Mouse (Mus musculus) stomach, embryonic 15.5 days (tissue): ENCODE results near the gene Usp32. TPM values are rescaled to one million over a fixed set of nuclear protein-coding genes. Genes with fewer than 3 reads are reported as not detected.
A peak's percentile ranks its signal among the peaks of the same experiment; 100 is the strongest.

Source experiments
- ATAC-seq: fragments of 200-750 bp; cut with Nextera tagmentation; 2 replicates; pipeline ENCODE4 v1.8.0; 2017; ENCODE audit warnings: low read depth, moderate number of reproducible peaks, moderate TSS enrichment; ENCODE audit not compliant: insufficient read depth, low FRiP score
- H3K27ac ChIP-seq: fragments of 300-500 bp; sonication (generic); 2 replicates; pipeline ENCODE4 v1.5.1; 2015; ENCODE audit warnings: mild to moderate bottlenecking, inconsistent platforms
- H3K27me3 ChIP-seq: fragments of 300-500 bp; sonication (generic); replicated peaks from 2 replicates; pipeline ENCODE4 v1.6.1; 2015; ENCODE audit warnings: inconsistent platforms
- H3K36me3 ChIP-seq: fragments of 300-500 bp; sonication (generic); 2 replicates; pipeline ENCODE4 v1.6.1; 2015; ENCODE audit warnings: inconsistent platforms
- H3K4me1 ChIP-seq: fragments of 300-500 bp; sonication (generic); 2 replicates; pipeline ENCODE4 v1.6.1; 2015; ENCODE audit warnings: inconsistent platforms
- H3K4me2 ChIP-seq: fragments of 300-500 bp; sonication (generic); 2 replicates; pipeline ENCODE4 v1.6.1; 2015; ENCODE audit warnings: mild to moderate bottlenecking, inconsistent platforms
- H3K4me3 ChIP-seq: fragments of 300-500 bp; sonication (generic); replicated peaks from 2 replicates; pipeline ENCODE4 v1.5.1; 2015; ENCODE audit warnings: inconsistent platforms
- H3K9ac ChIP-seq: fragments of 300-500 bp; sonication (generic); 2 replicates; pipeline ENCODE4 v1.6.1; 2015; ENCODE audit warnings: inconsistent platforms
- H3K9me3 ChIP-seq: fragments of 300-500 bp; sonication (generic); 2 replicates; pipeline ENCODE4 v1.6.1; 2016; ENCODE audit warnings: inconsistent platforms
- WGBS: fragments of 180-500 bp; shearing (Covaris S2); methylation state at CpG from one replicate; pipeline ENCODE4 v1.1.7; 2015; 5-methylcytosine and 5-hydroxymethylcytosine counted together
- polyA plus RNA-seq: library from polyadenylated mRNA; unstranded; fragments of >200 nt; fragmentation: Nextera tagmentation; extraction: Ambion mirVana; gene quantifications from 2 replicates; pipeline ENCODE4 v1.2.1, GENCODE M21; 2015

Usp32 gene
- 3.9 and 4.8 TPM in 2 replicates for polyA plus RNA-seq

GRCm38 (mm10) chr11:85139581-85140540 is at the start of gene Usp32:
Gene Usp32 (minus strand): TSS chr11:85140161.
- Histone ChIP-seq H3K27me3 (no peaks in the 10 kb centered on the region), H3K4me1 (no peaks in the 10 kb centered on the region), H3K27ac (peak within 1 kb of the TSS; percentile 78), H3K4me2 (peak within 1 kb of the TSS; percentile 75), H3K4me3 (peak within 1 kb of the TSS; percentile 91), H3K9me3 (no peaks in the 10 kb centered on the region), H3K36me3 (no peaks in the 10 kb centered on the region), H3K9ac (peak within 1 kb of the TSS; percentile 68)
- under 1% methylated on average over 86 of the region's 94 CpGs for WGBS
- peak; percentile 96 for ATAC-seq

DNA sequence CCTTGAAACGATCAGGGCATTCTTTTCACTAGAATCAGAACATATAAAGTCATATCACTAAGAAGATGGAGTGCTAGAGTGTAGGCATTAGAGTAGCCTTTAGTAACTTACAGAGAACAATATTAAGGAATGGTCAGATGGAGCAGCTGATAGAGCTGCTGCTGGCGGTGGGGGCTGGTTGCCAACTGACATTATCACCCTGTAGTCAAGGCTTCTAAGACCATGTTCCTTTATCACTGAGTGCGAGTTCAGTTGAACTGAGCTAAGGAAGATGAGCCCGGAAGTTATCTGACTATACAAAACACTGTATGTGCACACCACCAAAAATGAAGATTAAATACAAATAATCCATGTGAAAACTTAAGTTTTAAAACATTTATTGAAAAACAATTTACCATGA is 49.1 kb upstream of the Usp32 start:
- no peaks in the 10 kb centered on the region for H3K4me1 ChIP-seq
- H3K27ac ChIP-seq = no peak overlapping the region
- WGBS = 89% methylated on average over 4 of the region's 4 CpGs
- no peaks in the 10 kb centered on the region for H3K9me3 ChIP-seq
- no peak overlapping the region for H3K4me3 ChIP-seq
- ATAC-seq = no peak
- no peak overlapping the region for H3K9ac ChIP-seq
- peaks cover 24% of the 10 kb centered on the region for H3K36me3 ChIP-seq
- H3K27me3 ChIP-seq = no peaks in the 10 kb centered on the region
- no peak overlapping the region for H3K4me2 ChIP-seq

DNA sequence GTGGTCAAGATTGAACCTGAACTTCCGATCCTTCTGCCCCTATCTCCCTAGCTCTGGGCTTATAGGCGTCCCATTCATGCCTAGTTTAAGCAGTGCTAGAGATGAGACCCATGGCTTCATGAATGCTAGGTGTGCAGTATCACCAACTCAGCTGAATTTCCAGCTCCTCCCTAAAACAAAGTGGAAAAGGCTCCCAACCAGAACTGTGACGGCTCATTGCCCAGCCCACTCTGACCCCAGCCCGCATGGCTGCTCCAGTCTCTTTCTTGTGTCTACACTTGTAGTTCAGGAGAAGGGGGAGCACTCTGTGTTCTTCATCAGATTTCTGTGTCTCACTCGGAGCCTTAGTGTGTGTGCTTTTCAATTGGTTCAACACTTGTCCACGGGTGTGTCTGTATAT is 44.9 kb upstream of the Usp32 start:
- 82% methylated on average over 6 of the region's 6 CpGs for WGBS
- Histone ChIP-seq H3K4me1 (no peaks in the 10 kb centered on the region; the same call in 1 of the 2 replicates), H3K9ac (no peak overlapping the region), H3K4me2 (no peak overlapping the region), H3K27me3 (no peaks in the 10 kb centered on the region), H3K36me3 (no peaks in the 10 kb centered on the region), H3K9me3 (no peaks in the 10 kb centered on the region), H3K4me3 (no peak overlapping the region), H3K27ac (no peak overlapping the region)
- ATAC-seq = no peak

GRCm38 (mm10) chr11:85184082-85184481 is 44.1 kb upstream of the Usp32 start:
- 67% methylated on average over 5 of the region's 5 CpGs for WGBS
- Histone ChIP-seq H3K9me3 (no peaks in the 10 kb centered on the region), H3K4me2 (no peak overlapping the region), H3K4me1 (no peaks in the 10 kb centered on the region; the same call in 1 of the 2 replicates), H3K27ac (no peak overlapping the region), H3K27me3 (no peaks in the 10 kb centered on the region), H3K9ac (no peak overlapping the region), H3K4me3 (no peak overlapping the region), H3K36me3 (no peaks in the 10 kb centered on the region)
- no peak for ATAC-seq

DNA sequence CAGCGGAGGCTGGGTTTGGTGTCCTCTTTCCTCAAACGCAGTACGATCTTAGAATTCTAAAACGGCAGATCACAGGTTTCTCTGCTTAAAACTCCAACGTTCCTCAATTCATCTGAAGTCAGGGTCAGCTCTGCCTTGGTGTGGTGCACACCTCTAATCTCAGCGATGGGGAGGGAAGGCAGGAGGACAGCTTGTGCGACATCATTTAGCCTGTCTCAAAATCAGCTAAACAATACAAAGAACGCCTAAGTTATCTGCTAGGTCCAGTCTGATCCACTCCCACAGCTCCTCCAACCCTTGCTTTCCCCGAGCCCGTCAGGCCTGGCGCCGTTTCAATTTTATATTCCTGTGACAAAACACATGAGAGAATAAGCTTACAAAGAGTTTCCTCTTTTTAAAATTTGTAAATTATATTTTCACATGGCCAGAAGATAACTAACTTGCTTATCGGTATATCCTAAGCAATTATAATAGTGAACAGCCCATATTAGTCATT is 43.4 kb upstream of the Usp32 start:
- H3K4me1 ChIP-seq = no peaks in the 10 kb centered on the region; the same call in 1 of the 2 replicates
- H3K27me3 ChIP-seq = no peaks in the 10 kb centered on the region
- H3K27ac ChIP-seq = peak overlapping the region; percentile 26; the same call in 1 of the 2 replicates
- H3K9me3 ChIP-seq = no peaks in the 10 kb centered on the region
- H3K4me2 ChIP-seq = peak overlapping the region; percentile 69
- peak overlapping the region; percentile 44 for H3K4me3 ChIP-seq
- no peak; the same call in 1 of the 2 replicates for ATAC-seq
- 22% methylated on average over 13 of the region's 13 CpGs for WGBS
- 0 out of 2 replicates have a peak overlapping the region, but pooled peaks have one; percentile 22 for H3K9ac ChIP-seq
- H3K36me3 ChIP-seq = no peaks in the 10 kb centered on the region

GRCm38 (mm10) chr11:85182617-85183283 is 42.8 kb upstream of the Usp32 start:
- H3K9me3 ChIP-seq = no peaks in the 10 kb centered on the region
- H3K4me2 ChIP-seq = peak overlapping the region; percentile 69
- H3K27me3 ChIP-seq = no peaks in the 10 kb centered on the region
- no peaks in the 10 kb centered on the region for H3K36me3 ChIP-seq
- H3K27ac ChIP-seq = peak overlapping the region; percentile 26; the same call in 1 of the 2 replicates
- 4% methylated on average over 20 of the region's 20 CpGs for WGBS
- H3K4me1 ChIP-seq = no peaks in the 10 kb centered on the region; the same call in 1 of the 2 replicates
- peak; percentile 83 for ATAC-seq
- H3K4me3 ChIP-seq = peak overlapping the region; percentile 44
- H3K9ac ChIP-seq = 0 out of 2 replicates have a peak overlapping the region, but pooled peaks have one; percentile 22

GRCm38 (mm10) chr11:85178413-85178812 is 38.5 kb upstream of the Usp32 start:
- WGBS = 82% methylated on average over 4 of the region's 4 CpGs
- Histone ChIP-seq H3K4me3 (no peak overlapping the region), H3K9me3 (no peaks in the 10 kb centered on the region), H3K27ac (no peak overlapping the region), H3K9ac (no peak overlapping the region), H3K36me3 (no peaks in the 10 kb centered on the region), H3K4me2 (no peak overlapping the region), H3K27me3 (no peaks in the 10 kb centered on the region), H3K4me1 (no peaks in the 10 kb centered on the region; the same call in 1 of the 2 replicates)
- ATAC-seq = no peak

DNA sequence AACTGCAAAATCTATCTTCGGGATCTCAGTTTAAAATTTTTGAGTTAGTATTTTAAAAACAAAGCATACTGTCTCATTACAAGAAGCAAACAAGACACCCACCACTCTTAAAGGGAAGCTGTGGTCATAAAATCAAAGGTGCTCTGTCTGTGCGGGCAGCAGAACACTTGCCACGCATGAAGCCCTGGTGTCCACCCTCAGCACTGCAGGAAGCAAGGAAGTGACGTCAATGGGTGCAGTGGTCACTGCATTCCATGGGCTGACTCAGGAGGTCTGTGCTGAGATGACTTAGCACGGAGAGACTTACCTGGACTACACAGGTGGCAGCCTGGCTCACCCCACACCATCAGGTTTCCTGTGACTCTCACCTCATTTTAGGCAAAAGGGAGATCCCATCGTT is 37.8 kb upstream of the Usp32 start:
- no peaks in the 10 kb centered on the region for H3K27me3 ChIP-seq
- no peak overlapping the region for H3K4me3 ChIP-seq
- no peak overlapping the region for H3K4me2 ChIP-seq
- no peak overlapping the region for H3K27ac ChIP-seq
- H3K36me3 ChIP-seq = no peaks in the 10 kb centered on the region
- no peaks in the 10 kb centered on the region for H3K4me1 ChIP-seq
- H3K9ac ChIP-seq = no peak overlapping the region
- ATAC-seq = no peak
- 78% methylated on average over 6 of the region's 6 CpGs for whole genome bisulfite sequencing
- no peaks in the 10 kb centered on the region for H3K9me3 ChIP-seq

GRCm38 (mm10) chr11:85175941-85176340 is 36.0 kb upstream of the Usp32 start:
- H3K36me3 ChIP-seq = no peaks in the 10 kb centered on the region
- H3K4me3 ChIP-seq = no peak overlapping the region
- H3K9me3 ChIP-seq = no peaks in the 10 kb centered on the region
- WGBS = 83% methylated on average over 3 of the region's 3 CpGs
- H3K9ac ChIP-seq = no peak overlapping the region
- H3K4me1 ChIP-seq = no peaks in the 10 kb centered on the region
- no peak for ATAC-seq
- H3K4me2 ChIP-seq = no peak overlapping the region
- H3K27ac ChIP-seq = no peak overlapping the region
- no peaks in the 10 kb centered on the region for H3K27me3 ChIP-seq

DNA sequence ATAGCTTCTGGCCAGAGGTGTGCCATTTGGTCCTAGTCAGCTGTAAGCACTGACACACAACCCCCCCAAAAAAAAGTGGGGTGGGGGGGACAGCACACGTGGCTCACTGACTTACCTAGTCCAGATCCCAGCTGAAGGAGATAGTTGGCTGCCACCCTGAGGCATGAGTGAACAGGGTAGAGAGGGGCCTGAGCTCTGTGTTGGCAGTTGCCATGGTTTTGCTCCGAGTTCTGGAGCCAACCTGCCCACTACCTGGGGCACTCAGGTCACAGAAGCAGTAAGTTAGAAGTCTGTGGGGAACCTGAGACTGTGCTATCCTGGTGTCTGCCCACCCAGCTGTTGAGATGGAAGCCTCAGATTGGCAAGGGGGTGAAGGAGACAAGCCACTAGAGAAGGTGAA is 30.9 kb upstream of the Usp32 start:
- H3K9ac ChIP-seq = no peak overlapping the region
- peak overlapping the region; percentile 52; the same call in 1 of the 2 replicates for H3K4me2 ChIP-seq
- no peak for ATAC-seq
- no peak overlapping the region for H3K4me3 ChIP-seq
- no peak overlapping the region for H3K27ac ChIP-seq
- 47% methylated on average over 2 of the region's 2 CpGs for WGBS
- H3K27me3 ChIP-seq = no peaks in the 10 kb centered on the region
- no peaks in the 10 kb centered on the region for H3K9me3 ChIP-seq
- H3K36me3 ChIP-seq = no peaks in the 10 kb centered on the region
- peaks cover 3% of the 10 kb centered on the region; the same call in 1 of the 2 replicates for H3K4me1 ChIP-seq

DNA sequence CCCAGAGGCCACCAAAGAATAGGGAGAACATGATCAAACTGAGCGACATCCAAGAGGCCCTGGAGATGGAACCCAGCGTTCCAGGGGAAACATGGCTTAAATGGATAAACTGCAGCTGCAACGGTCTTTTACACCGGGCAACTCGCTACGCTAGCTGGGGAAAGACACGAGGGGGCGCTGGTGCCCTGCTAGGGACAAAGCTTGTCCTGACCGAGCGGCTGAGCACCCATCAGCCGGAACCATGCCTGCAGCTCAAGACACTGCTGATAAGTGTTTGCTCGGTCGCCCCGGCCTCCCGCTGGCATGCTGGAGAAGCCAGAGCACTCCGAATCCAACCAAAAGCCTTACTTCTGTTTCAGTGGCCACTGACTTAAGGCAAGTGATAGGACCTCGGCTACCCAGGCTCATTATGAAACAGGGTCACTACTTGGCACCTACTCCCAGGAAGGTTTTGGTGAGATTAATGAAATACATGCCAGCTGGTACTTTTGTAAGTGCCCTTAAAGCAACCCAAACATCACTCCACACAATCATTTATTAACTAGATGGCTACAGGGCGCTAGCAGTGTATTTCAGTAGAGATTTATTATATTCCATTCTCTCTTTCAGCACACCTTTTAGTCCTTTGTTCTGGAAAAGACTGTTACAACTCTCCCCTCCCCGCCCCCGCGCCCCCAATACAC is 30.2 kb upstream of the Usp32 start, which contains the start of gene 1700125H20Rik:
Gene 1700125H20Rik, plus strand, starts transcription at position 347 of the 683 bp plus-strand sequence.
- WGBS = 8% methylated on average over 21 of the region's 21 CpGs
- ATAC-seq = peak; percentile 92
- 0 out of 2 replicates have a peak within 1 kb of the TSS, but pooled peaks have one; percentile 17 for H3K9ac ChIP-seq
- peaks cover 3% of the 10 kb centered on the region; the same call in 1 of the 2 replicates for H3K4me1 ChIP-seq
- H3K27me3 ChIP-seq = no peaks in the 10 kb centered on the region
- peak within 1 kb of the TSS; percentile 25 for H3K4me3 ChIP-seq
- no peaks in the 10 kb centered on the region for H3K36me3 ChIP-seq
- peak within 1 kb of the TSS; percentile 52 for H3K4me2 ChIP-seq
- H3K27ac ChIP-seq = no peak within 1 kb of the TSS
- H3K9me3 ChIP-seq = no peaks in the 10 kb centered on the region
